Mouse (Mus musculus): ENCODE measurements around the gene Limd1. TPM values are rescaled to one million over a fixed set of nuclear protein-coding genes. Genes with fewer than 3 reads are reported as not detected.

Limd1 gene
- total RNA-seq, 2 experiments from 2014 or later, result 8.2 to 11.3 TPM

DNA sequence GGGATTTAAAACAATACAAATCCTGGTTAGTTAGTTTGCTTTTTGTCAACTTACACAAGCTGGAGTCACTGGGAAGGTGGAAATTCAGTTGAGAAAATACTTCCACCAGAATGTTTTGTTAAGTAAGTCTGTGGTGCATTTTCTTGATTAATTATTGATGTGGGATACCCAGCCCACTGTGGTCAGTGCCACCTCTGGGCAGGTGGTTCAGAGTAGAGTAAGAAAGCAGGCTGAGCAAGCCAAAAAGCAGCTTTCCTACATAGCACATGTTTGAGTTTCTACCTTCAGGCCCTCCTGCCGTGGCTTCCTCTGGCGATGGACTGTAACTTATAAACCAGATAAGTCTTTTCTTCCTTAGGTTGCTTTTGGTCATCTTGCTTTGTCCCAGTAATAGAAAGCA is 61.3 kb downstream of the Limd1 start:
- no peak for DNase-seq (ENCODE audit: low spot score in 2 of 2)

DNA sequence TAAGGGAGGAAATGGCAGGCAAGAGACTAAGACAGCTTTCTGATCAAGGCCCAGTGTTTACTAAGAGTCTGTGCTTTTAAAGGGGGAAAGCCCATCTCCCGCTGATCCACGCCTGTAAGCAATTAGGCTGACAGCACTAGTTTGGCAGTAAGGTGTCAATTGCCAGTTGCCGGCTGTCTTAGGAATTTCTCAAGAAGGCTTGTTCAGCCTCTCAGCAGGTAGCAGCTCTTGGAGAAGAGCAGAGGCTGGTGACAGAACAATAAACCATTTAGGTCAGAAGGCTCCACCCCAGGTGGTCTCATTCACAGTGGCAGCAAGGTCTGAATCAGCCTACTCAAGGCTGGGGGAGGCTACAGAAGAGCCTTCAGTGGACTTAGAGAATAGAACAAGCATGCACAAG is 76.1 kb downstream of the Limd1 start:
- DNase-seq (ENCODE audit: low spot score in 2 of 2), result no peak

Other genes with a start within 250 kb of the Limd1 start
- gene Tmem158, start 217.9 kb upstream of the Limd1 start, total RNA-seq (2021), result 10 to 100 TPM; 43.5 to 46.6 TPM
- 10 to 100 TPM; 78.0 to 86.2 TPM for gene Lars2, start 111.8 kb upstream of the Limd1 start, total RNA-seq (2021)
- 10 to 100 TPM; 47.5 to 52.2 TPM for gene Sacm1l, start 51.1 kb downstream of the Limd1 start, total RNA-seq (2021)
- under 1 TPM; 0.55 to 0.69 TPM for gene Slc6a20b, start 153.9 kb downstream of the Limd1 start, total RNA-seq (2021)
- under 1 TPM in 1 of 2 experiments, not detected in 1; 0.16 TPM for gene Ccr9, start 199.7 kb downstream of the Limd1 start, total RNA-seq (2021)
- gene Slc6a20a, start 200.2 kb downstream of the Limd1 start, total RNA-seq (2021), result 10 to 100 TPM; 15.5 to 17.5 TPM
- gene Lztfl1, start 239.0 kb downstream of the Limd1 start, total RNA-seq (2021), result 10 to 100 TPM; 60.3 to 64.3 TPM